Mouse (Mus musculus) CD8-positive naive resting alpha-beta T cell, adult 57 days (primary cell): ENCODE data around the gene Gbp10. TPM values are rescaled to one million over a fixed set of nuclear protein-coding genes. Genes with fewer than 3 reads are reported as not detected.

Experiments used
- total RNA-seq: library from RNA; stranded (reverse); gene quantifications from one replicate; pipeline ENCODE4 v1.2.4, GENCODE M21; 2023

Gbp10 gene
- total RNA-seq, result 9.9 TPM

DNA sequence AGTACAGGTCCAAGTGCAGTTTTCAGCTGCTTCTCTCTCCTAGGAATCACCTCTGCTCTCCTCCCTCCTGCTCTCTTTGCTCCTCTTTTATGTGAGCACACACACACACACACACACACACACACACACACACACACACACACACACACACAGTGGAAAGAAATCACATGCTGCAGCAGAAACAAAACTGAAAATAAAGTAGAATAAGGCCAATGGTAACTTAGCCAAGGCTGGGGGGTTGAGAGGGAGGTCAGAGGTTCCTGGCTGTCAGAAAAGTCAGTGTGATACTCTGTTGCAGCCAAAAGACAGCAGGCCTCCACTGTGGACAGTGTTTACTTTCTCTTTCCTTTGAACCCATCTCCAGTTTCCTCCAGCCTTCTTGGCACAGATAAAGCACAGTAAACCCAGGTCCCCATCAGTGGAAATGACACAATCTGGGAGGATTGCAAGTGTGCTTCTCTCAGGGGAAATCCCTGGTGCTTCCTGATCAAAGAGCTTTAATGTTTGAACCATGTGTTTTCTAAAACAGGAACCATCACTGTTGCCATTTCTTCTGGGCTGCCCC is at the start of gene Gbp10:
Gbp10 (minus strand) TSS at position 51 of the 565 bp plus-strand sequence.

Other genes starting within 250 kb of the Gbp10 start
- 114 TPM for gene Gbp9, start 100.0 kb downstream of the Gbp10 start, total RNA-seq
- 35.3 TPM for gene Gbp8, start 100.0 kb downstream of the Gbp10 start, total RNA-seq
- gene Gbp4, start 99.9 kb downstream of the Gbp10 start, total RNA-seq, result 145 TPM
- not detected for gene Gm43302, start 54.2 kb upstream of the Gbp10 start, total RNA-seq
- gene Gbp6, start 54.2 kb upstream of the Gbp10 start, total RNA-seq, result 61.0 TPM
- 13.0 TPM for gene Lrrc8b, start 176.2 kb upstream of the Gbp10 start, total RNA-seq